Mouse (Mus musculus) megakaryocyte, embryonic 14.5 days (primary cell): Measurements from ENCODE around the gene Ppp2r5a.

Experiments
- FLI1 ChIP-seq: IDR thresholded peaks from 2 replicates; pipeline ENCODE4 v1.6.1; 2012; ENCODE audit warnings: low read length, inconsistent platforms, mixed read lengths
- GATA1 ChIP-seq: IDR thresholded peaks from 3 replicates; pipeline ENCODE4 v1.6.1; 2012; ENCODE audit warnings: mixed read lengths, low read length, inconsistent platforms, borderline replicate concordance

DNA sequence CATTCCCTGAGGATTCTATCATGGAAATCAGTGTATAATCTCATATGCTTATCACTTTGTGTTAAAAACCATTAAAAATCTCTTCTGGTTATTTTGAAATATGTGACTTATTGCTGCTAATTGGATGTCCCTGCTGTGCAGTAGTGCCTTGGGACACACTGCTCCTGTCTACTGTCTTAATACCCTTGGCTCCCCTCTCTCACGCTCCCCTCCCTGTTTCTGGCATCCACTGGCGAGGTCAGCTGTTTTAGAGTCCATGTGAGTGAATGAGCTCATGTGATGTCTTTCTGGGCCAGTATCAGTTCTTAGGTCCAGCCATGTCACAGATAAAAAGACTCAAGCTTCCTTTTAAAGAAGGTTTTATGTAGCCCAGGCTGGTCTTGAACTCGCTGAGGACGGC lies 72.7 kb downstream of the Ppp2r5a start:
- TF ChIP-seq FLI1, result no peak
- no peak for TF ChIP-seq GATA1
